Mouse (Mus musculus): ENCODE data around the gene Galnt17. TPM values are rescaled to one million over a fixed set of nuclear protein-coding genes. Genes with fewer than 3 reads are reported as not detected.

Galnt17 gene
- polyA plus RNA-seq, 1 experiment = 0.73 TPM

GRCm38 (mm10) chr5:131181231-131181630 is 127.1 kb downstream of the Galnt17 start:
- H3K4me1 ChIP-seq (ENCODE audit: control insufficient read depth, insufficient read depth, low read length) = peaks cover 2% of the 10 kb centered on the region
- no peak overlapping the region for H3K4me3 ChIP-seq (ENCODE audit: low read depth, low read length)
- TF ChIP-seq EP300 (IDR thresholded peaks at IDR 0.05; ENCODE audit: insufficient read depth, low read depth, low read length) (no peak), CTCF (IDR thresholded peaks at IDR 0.05; ENCODE audit: low read depth, low read length) (no peak), POLR2A (IDR thresholded peaks at IDR 0.05; ENCODE audit: insufficient read depth, low read length) (no peak)
- H3K9me3 ChIP-seq (replicated peaks; ENCODE audit: control insufficient read depth, insufficient read depth, low read length, poor library complexity, severe bottlenecking) = no peaks in the 10 kb centered on the region
- peaks cover 2% of the 10 kb centered on the region; the same call in 1 of the 2 replicates for H3K27me3 ChIP-seq (ENCODE audit: control insufficient read depth, insufficient read depth, low read length, poor library complexity, severe bottlenecking)
- H3K36me3 ChIP-seq (ENCODE audit: control insufficient read depth, insufficient read depth, low read length, poor library complexity, severe bottlenecking) = no peaks in the 10 kb centered on the region
- no peak overlapping the region for H3K9ac ChIP-seq (ENCODE audit: low read depth, poor library complexity, severe bottlenecking)
- H3K27ac ChIP-seq (ENCODE audit: insufficient read depth, low read length) = no peak overlapping the region

GRCm38 (mm10) chr5:131180756-131181155 is 127.5 kb downstream of the Galnt17 start:
- no peaks in the 10 kb centered on the region for H3K36me3 ChIP-seq (ENCODE audit: control insufficient read depth, insufficient read depth, low read length, poor library complexity, severe bottlenecking)
- no peak overlapping the region for H3K27ac ChIP-seq (ENCODE audit: insufficient read depth, low read length)
- H3K4me1 ChIP-seq (ENCODE audit: control insufficient read depth, insufficient read depth, low read length) = peaks cover 2% of the 10 kb centered on the region
- no peak overlapping the region for H3K4me3 ChIP-seq (ENCODE audit: low read depth, low read length)
- no peaks in the 10 kb centered on the region for H3K9me3 ChIP-seq (replicated peaks; ENCODE audit: control insufficient read depth, insufficient read depth, low read length, poor library complexity, severe bottlenecking)
- no peak overlapping the region for H3K9ac ChIP-seq (ENCODE audit: low read depth, poor library complexity, severe bottlenecking)
- H3K27me3 ChIP-seq (ENCODE audit: control insufficient read depth, insufficient read depth, low read length, poor library complexity, severe bottlenecking) = peaks cover 2% of the 10 kb centered on the region; the same call in 1 of the 2 replicates
- no peak for TF ChIP-seq EP300 (IDR thresholded peaks at IDR 0.05; ENCODE audit: insufficient read depth, low read depth, low read length)
- no peak for TF ChIP-seq POLR2A (IDR thresholded peaks at IDR 0.05; ENCODE audit: insufficient read depth, low read length)
- no peak for TF ChIP-seq CTCF (IDR thresholded peaks at IDR 0.05; ENCODE audit: low read depth, low read length)

- peaks cover 2% of the 10 kb centered on the region for H3K27me3 ChIP-seq (ENCODE audit: control insufficient read depth, insufficient read depth, low read length, poor library complexity, severe bottlenecking)
Observed at GRCm38 (mm10) chr5:131177851-131178250, 130.4 kb downstream of the Galnt17 start.

GRCm38 (mm10) chr5:131177168-131177567 is 131.1 kb downstream of the Galnt17 start:
- Histone ChIP-seq H3K4me3 (ENCODE audit: low read depth, low read length) (no peak overlapping the region), H3K36me3 (ENCODE audit: control insufficient read depth, insufficient read depth, low read length, poor library complexity, severe bottlenecking) (no peaks in the 10 kb centered on the region)

More at GRCm38 (mm10) chr5:131177851-131178250, 130.4 kb downstream of the Galnt17 start:
- Histone ChIP-seq H3K9me3 (replicated peaks; ENCODE audit: control insufficient read depth, insufficient read depth, low read length, poor library complexity, severe bottlenecking) (no peaks in the 10 kb centered on the region), H3K27ac (ENCODE audit: insufficient read depth, low read length) (no peak overlapping the region), H3K4me1 (ENCODE audit: control insufficient read depth, insufficient read depth, low read length) (peaks cover 2% of the 10 kb centered on the region), H3K4me3 (ENCODE audit: low read depth, low read length) (no peak overlapping the region), H3K36me3 (ENCODE audit: control insufficient read depth, insufficient read depth, low read length, poor library complexity, severe bottlenecking) (no peaks in the 10 kb centered on the region), H3K9ac (ENCODE audit: low read depth, poor library complexity, severe bottlenecking) (no peak overlapping the region)
- no peak for TF ChIP-seq CTCF (IDR thresholded peaks at IDR 0.05; ENCODE audit: low read depth, low read length)
- TF ChIP-seq POLR2A (IDR thresholded peaks at IDR 0.05; ENCODE audit: insufficient read depth, low read length) = no peak
- no peak for TF ChIP-seq EP300 (IDR thresholded peaks at IDR 0.05; ENCODE audit: insufficient read depth, low read depth, low read length)

GRCm38 (mm10) chr5:131169186-131169585 is 139.1 kb downstream of the Galnt17 start:
- Histone ChIP-seq H3K4me3 (ENCODE audit: low read depth, low read length) (no peak overlapping the region), H3K36me3 (ENCODE audit: control insufficient read depth, insufficient read depth, low read length, poor library complexity, severe bottlenecking) (no peaks in the 10 kb centered on the region), H3K9ac (ENCODE audit: low read depth, poor library complexity, severe bottlenecking) (no peak overlapping the region), H3K4me1 (ENCODE audit: control insufficient read depth, insufficient read depth, low read length) (no peaks in the 10 kb centered on the region), H3K27me3 (ENCODE audit: control insufficient read depth, insufficient read depth, low read length, poor library complexity, severe bottlenecking) (no peaks in the 10 kb centered on the region), H3K9me3 (replicated peaks; ENCODE audit: control insufficient read depth, insufficient read depth, low read length, poor library complexity, severe bottlenecking) (no peaks in the 10 kb centered on the region; the same call in 1 of the 2 replicates), H3K27ac (ENCODE audit: insufficient read depth, low read length) (no peak overlapping the region)
- no peak for TF ChIP-seq POLR2A (IDR thresholded peaks at IDR 0.05; ENCODE audit: insufficient read depth, low read length)
- no peak for TF ChIP-seq CTCF (IDR thresholded peaks at IDR 0.05; ENCODE audit: low read depth, low read length)
- TF ChIP-seq EP300 (IDR thresholded peaks at IDR 0.05; ENCODE audit: insufficient read depth, low read depth, low read length) = no peak

More at GRCm38 (mm10) chr5:131177168-131177567, 131.1 kb downstream of the Galnt17 start:
- peak overlapping the region; percentile 86 for H3K27ac ChIP-seq (ENCODE audit: insufficient read depth, low read length)
- H3K9ac ChIP-seq (ENCODE audit: low read depth, poor library complexity, severe bottlenecking) = no peak overlapping the region
- H3K27me3 ChIP-seq (ENCODE audit: control insufficient read depth, insufficient read depth, low read length, poor library complexity, severe bottlenecking) = peaks cover 2% of the 10 kb centered on the region
- peaks cover 2% of the 10 kb centered on the region for H3K4me1 ChIP-seq (ENCODE audit: control insufficient read depth, insufficient read depth, low read length)
- no peaks in the 10 kb centered on the region; the same call in 1 of the 2 replicates for H3K9me3 ChIP-seq (replicated peaks; ENCODE audit: control insufficient read depth, insufficient read depth, low read length, poor library complexity, severe bottlenecking)
- TF ChIP-seq POLR2A (IDR thresholded peaks at IDR 0.05; ENCODE audit: insufficient read depth, low read length) (no peak), EP300 (IDR thresholded peaks at IDR 0.05; ENCODE audit: insufficient read depth, low read depth, low read length) (no peak), CTCF (IDR thresholded peaks at IDR 0.05; ENCODE audit: low read depth, low read length) (no peak)

- TF ChIP-seq POLR2A (IDR thresholded peaks at IDR 0.05; ENCODE audit: insufficient read depth, low read length) = no peak
- TF ChIP-seq CTCF (IDR thresholded peaks at IDR 0.05; ENCODE audit: low read depth, low read length) = no peak
- no peak for TF ChIP-seq EP300 (IDR thresholded peaks at IDR 0.05; ENCODE audit: insufficient read depth, low read depth, low read length)
- Histone ChIP-seq H3K36me3 (ENCODE audit: control insufficient read depth, insufficient read depth, low read length, poor library complexity, severe bottlenecking) (no peaks in the 10 kb centered on the region), H3K9ac (ENCODE audit: low read depth, poor library complexity, severe bottlenecking) (no peak overlapping the region), H3K9me3 (replicated peaks; ENCODE audit: control insufficient read depth, insufficient read depth, low read length, poor library complexity, severe bottlenecking) (no peaks in the 10 kb centered on the region; the same call in 1 of the 2 replicates), H3K4me1 (ENCODE audit: control insufficient read depth, insufficient read depth, low read length) (no peaks in the 10 kb centered on the region), H3K27me3 (ENCODE audit: control insufficient read depth, insufficient read depth, low read length, poor library complexity, severe bottlenecking) (no peaks in the 10 kb centered on the region), H3K27ac (ENCODE audit: insufficient read depth, low read length) (no peak overlapping the region), H3K4me3 (ENCODE audit: low read depth, low read length) (no peak overlapping the region)
Observed at GRCm38 (mm10) chr5:131167366-131167765, 140.9 kb downstream of the Galnt17 start.
